Mouse (Mus musculus): ENCODE measurements around the gene Tbc1d30.

Gene Tbc1d30

DNA sequence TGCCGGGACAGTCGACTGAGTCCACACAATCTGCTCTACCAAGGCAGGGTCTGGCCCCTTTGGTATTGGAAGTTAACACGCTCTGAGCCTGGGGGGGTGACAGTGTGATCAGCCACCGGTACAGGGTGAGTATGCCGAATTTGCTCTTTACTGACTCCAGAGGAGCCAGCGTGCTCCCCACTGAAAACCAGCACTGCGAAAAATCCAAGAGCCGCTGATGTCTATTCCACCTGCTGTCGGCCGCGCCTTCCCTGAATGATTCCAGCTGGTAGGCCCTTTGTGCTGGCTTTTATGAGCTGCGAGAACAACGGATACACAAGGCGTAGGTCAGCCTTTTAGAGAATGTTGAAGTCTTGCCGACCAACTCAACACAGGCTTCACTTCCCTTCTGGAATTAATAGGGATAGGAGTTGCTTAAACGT lies 123.1 kb downstream of the Tbc1d30 start:
- no peak for DNase-seq (ENCODE audit: low read depth, low spot score)

DNA sequence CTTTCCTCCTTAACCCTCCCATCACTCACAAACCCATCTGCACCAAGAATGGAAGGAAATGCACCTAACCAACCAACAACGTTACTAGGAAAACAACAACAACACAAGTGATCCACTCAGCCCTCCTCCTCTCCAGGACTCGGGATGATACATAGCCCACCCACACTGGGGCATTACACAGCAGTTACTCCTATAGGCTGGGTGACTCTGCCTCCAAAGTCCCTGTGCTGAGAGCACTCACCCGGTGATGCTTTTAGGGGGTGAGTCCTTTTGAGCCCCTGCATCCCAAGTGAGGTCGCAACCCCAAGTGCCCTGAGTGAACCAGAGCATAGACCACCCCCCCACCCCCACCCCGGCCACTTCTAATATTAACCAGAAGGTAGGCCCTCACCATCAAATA lies 123.7 kb downstream of the Tbc1d30 start:
- no peak for DNase-seq (ENCODE audit: low read depth, low spot score)

DNA sequence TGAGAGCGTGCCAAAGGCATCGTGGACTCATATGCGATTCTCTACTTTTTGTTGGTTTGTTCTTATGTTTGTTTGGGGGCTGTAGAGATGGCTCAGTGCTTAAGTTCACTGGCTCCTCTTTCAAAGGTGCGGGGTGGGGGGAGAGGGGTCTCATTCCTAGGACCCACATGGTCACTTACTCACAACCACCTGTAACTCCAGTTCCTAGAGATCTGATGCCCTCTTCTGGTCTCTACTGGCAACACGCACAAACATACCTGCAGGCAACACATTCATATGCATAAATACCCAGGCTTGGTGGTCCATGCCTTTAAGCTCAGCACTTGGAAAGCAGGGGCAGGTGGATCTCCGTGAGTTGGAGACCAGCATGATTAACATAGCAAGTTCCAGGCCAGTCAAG lies 125.4 kb downstream of the Tbc1d30 start:
- no peak for DNase-seq (ENCODE audit: low read depth, low spot score)

DNA sequence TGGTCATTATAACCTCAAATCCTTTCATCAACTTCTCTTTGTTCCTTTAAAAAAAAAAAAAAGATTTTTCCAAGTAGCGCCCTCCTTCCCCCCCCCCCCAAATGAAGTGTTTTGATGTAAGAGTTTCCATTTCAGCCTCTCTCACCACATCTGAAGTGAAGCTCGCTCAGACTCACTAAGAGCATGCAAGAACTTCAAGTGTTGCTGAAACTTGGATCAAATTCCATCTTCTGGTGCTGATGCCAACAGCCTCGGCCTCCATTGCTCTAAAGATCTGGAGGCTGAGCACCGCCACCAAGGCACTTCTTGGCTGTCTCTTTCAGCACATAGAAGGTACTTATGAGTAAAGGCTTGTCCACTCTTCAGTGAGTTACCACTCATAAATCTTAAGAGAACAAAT lies 128.2 kb downstream of the Tbc1d30 start:
- no peak for DNase-seq (ENCODE audit: low read depth, low spot score)

DNA sequence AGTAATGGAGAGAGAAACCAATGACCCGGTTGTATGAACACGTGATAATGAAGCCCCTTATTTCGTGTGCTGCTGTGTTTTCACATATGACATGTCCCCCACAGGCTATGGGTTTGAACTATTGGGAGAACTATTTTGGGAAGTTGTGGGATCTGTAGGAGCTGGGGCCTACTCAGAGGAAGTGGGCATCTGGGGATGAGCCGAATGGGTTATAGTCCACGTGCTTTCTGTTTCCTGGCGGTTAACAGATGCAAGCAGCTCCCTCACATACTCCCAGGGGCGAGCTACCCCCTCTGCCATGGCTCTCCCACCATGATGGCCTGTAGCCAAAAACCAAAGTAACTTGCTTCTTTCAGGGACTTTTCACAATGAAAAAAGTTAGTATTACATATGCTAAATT lies 132.5 kb downstream of the Tbc1d30 start:
- DNase-seq (ENCODE audit: low read depth, low spot score): no peak

DNA sequence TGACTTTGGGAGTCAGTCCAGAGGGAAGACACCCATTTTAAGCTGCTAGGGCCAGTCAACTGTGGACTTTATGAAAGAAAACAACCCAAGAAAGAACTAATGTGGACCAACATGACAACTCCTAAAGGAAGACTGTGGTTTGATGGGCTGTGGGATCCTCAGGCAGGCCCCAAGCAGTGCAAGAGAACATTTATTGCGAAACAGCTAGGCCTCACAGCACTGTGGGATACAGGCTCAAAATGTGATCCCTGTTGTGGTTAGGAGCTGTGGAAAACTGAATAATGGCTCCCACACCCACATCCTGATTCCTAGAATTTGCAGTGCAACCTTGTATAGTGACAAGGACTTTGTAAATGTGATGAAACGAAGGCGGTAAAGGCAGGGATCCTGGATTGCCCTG lies 134.3 kb downstream of the Tbc1d30 start:
- no peak for DNase-seq (ENCODE audit: low read depth, low spot score)

All from brain, embryonic 18.5 days (tissue).